Mouse (Mus musculus) forebrain, embryonic 12.5 days (tissue): Measurements from ENCODE around the gene Tmc7. TPM values are rescaled to one million over a fixed set of nuclear protein-coding genes. Genes with fewer than 3 reads are reported as not detected.
A peak's percentile ranks its signal among the peaks of the same experiment; 100 is the strongest.

Experiments used
- ATAC-seq: fragments of 200-750 bp; cut with Nextera tagmentation; 2 replicates; pipeline ENCODE4 v1.8.0; 2017; ENCODE audit warnings: moderate TSS enrichment; ENCODE audit not compliant: low FRiP score
- H3K27ac ChIP-seq: fragments of 300-500 bp; sonication (generic); 2 replicates; pipeline ENCODE4 v1.5.1; 2016; ENCODE audit warnings: mild to moderate bottlenecking
- H3K27me3 ChIP-seq: fragments of 300-500 bp; sonication (generic); 2 replicates; pipeline ENCODE4 v1.6.1; 2016; ENCODE audit warnings: mild to moderate bottlenecking
- H3K36me3 ChIP-seq: fragments of 300-500 bp; sonication (generic); replicated peaks from 2 replicates; pipeline ENCODE4 v1.6.1; 2016; ENCODE audit warnings: mild to moderate bottlenecking
- H3K4me1 ChIP-seq: fragments of 300-500 bp; sonication (generic); 2 replicates; pipeline ENCODE4 v1.6.1; 2016
- H3K4me2 ChIP-seq: fragments of 300-500 bp; sonication (generic); 2 replicates; pipeline ENCODE4 v1.6.1; 2016; ENCODE audit warnings: mild to moderate bottlenecking, moderate library complexity
- H3K4me3 ChIP-seq: fragments of 300-500 bp; sonication (generic); replicated peaks from 2 replicates; pipeline ENCODE4 v1.5.1; 2016; ENCODE audit warnings: mild to moderate bottlenecking
- H3K9ac ChIP-seq: fragments of 300-500 bp; sonication (generic); 2 replicates; pipeline ENCODE4 v1.6.1; 2016; ENCODE audit warnings: mild to moderate bottlenecking
- H3K9me3 ChIP-seq: fragments of 300-500 bp; sonication (generic); 2 replicates; pipeline ENCODE4 v1.6.1; 2016
- WGBS: fragments of 180-500 bp; shearing (Covaris S2); methylation state at CpG from one replicate; pipeline ENCODE4 v1.1.7; 2016; 5-methylcytosine and 5-hydroxymethylcytosine counted together
- polyA plus RNA-seq: library from polyadenylated mRNA; unstranded; fragments of >200 nt; fragmentation: Nextera tagmentation; extraction: Ambion mirVana; gene quantifications from 2 replicates; pipeline ENCODE4 v1.2.1, GENCODE M21; 2016

The Tmc7 gene
- polyA plus RNA-seq = 12.9 and 13.2 TPM in 2 replicates

GRCm38 (mm10) chr7:118584257-118584907, at the start of gene Tmc7:
TSS of gene Tmc7 (minus strand) at chr7:118584736.
- H3K36me3 ChIP-seq = peaks cover 18% of the 10 kb centered on the region
- peak within 1 kb of the TSS; percentile 78 for H3K4me2 ChIP-seq
- peak within 1 kb of the TSS; percentile 73 for H3K4me3 ChIP-seq
- H3K4me1 ChIP-seq = peaks cover 22% of the 10 kb centered on the region
- ATAC-seq = peak; percentile 92
- WGBS = under 1% methylated on average over 50 of the region's 51 CpGs
- H3K27me3 ChIP-seq = no peaks in the 10 kb centered on the region
- H3K9ac ChIP-seq = peak within 1 kb of the TSS; percentile 86
- H3K27ac ChIP-seq = peak within 1 kb of the TSS; percentile 81
- H3K9me3 ChIP-seq = 0 out of 2 replicates have a peak, but pooled peaks cover 3% of the 10 kb centered on the region

GRCm38 (mm10) chr7:118633951-118634350, 49.4 kb upstream of the Tmc7 start:
- no peaks in the 10 kb centered on the region for H3K9me3 ChIP-seq
- WGBS = 88% methylated on average over 7 of the region's 7 CpGs
- H3K36me3 ChIP-seq = no peaks in the 10 kb centered on the region
- no peak overlapping the region for H3K4me3 ChIP-seq
- no peaks in the 10 kb centered on the region for H3K4me1 ChIP-seq
- H3K4me2 ChIP-seq = no peak overlapping the region
- ATAC-seq = no peak
- no peak overlapping the region for H3K9ac ChIP-seq
- H3K27ac ChIP-seq = no peak overlapping the region
- no peaks in the 10 kb centered on the region for H3K27me3 ChIP-seq

GRCm38 (mm10) chr7:118633094-118633493, 48.6 kb upstream of the Tmc7 start:
- 85% methylated on average over 9 of the region's 9 CpGs for WGBS
- Histone ChIP-seq H3K4me2 (no peak overlapping the region), H3K27ac (no peak overlapping the region), H3K9me3 (no peaks in the 10 kb centered on the region), H3K4me1 (no peaks in the 10 kb centered on the region), H3K4me3 (no peak overlapping the region), H3K9ac (no peak overlapping the region), H3K27me3 (no peaks in the 10 kb centered on the region), H3K36me3 (no peaks in the 10 kb centered on the region)
- ATAC-seq = no peak

GRCm38 (mm10) chr7:118627550-118628298, 43.2 kb upstream of the Tmc7 start:
- 81% methylated on average over 13 of the region's 13 CpGs for WGBS
- H3K4me3 ChIP-seq = no peak overlapping the region
- no peaks in the 10 kb centered on the region for H3K9me3 ChIP-seq
- no peak for ATAC-seq
- no peak overlapping the region for H3K27ac ChIP-seq
- H3K36me3 ChIP-seq = no peaks in the 10 kb centered on the region
- no peaks in the 10 kb centered on the region for H3K4me1 ChIP-seq
- no peak overlapping the region for H3K9ac ChIP-seq
- H3K4me2 ChIP-seq = no peak overlapping the region
- H3K27me3 ChIP-seq = no peaks in the 10 kb centered on the region

- H3K4me2 ChIP-seq = no peak overlapping the region
- no peaks in the 10 kb centered on the region for H3K36me3 ChIP-seq
- no peak for ATAC-seq
- no peaks in the 10 kb centered on the region for H3K27me3 ChIP-seq
- H3K9ac ChIP-seq = no peak overlapping the region
- 85% methylated on average over 6 of the region's 6 CpGs for WGBS
- no peaks in the 10 kb centered on the region for H3K4me1 ChIP-seq
- no peak overlapping the region for H3K27ac ChIP-seq
- no peak overlapping the region for H3K4me3 ChIP-seq
- H3K9me3 ChIP-seq = no peaks in the 10 kb centered on the region
These were observed 36.6 kb upstream of the Tmc7 start for GRCm38 (mm10) chr7:118621094-118621493.

DNA sequence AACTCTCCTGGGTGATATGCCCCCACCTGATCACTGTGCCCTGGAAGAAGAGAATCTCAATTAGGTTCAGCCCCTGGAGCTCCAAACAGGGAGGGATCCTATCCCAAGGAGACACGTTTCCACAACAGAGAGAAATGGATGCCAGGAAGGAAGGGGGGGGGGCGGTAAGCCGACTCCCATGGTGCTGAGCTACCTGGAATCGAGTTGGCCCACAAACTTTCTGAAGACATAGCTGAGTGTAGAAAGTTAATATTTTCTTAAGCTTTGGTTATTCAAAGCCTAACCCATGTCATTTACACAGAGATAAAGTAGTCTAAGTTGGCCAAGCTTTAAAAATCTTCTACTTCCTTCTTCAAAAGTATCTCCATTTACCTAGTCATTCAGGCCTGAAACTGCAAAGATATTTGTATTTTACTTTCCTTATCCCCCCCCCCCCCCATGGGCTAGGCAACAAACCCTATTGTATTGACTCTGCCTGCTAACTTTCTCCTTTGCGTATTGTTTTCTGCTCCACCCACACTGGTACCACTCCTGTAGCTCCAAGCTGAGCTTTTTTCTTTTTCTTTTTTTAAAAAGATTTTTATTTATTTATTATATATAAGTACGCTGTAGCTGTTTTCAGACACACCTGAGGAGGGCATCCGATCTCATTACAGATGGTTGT, 35.8 kb upstream of the Tmc7 start:
- Histone ChIP-seq H3K4me1 (no peaks in the 10 kb centered on the region), H3K27me3 (no peaks in the 10 kb centered on the region), H3K9ac (no peak overlapping the region), H3K4me3 (no peak overlapping the region), H3K36me3 (no peaks in the 10 kb centered on the region), H3K27ac (no peak overlapping the region), H3K4me2 (no peak overlapping the region), H3K9me3 (no peaks in the 10 kb centered on the region)
- 93% methylated on average over 7 of the region's 7 CpGs for WGBS
- no peak for ATAC-seq

DNA sequence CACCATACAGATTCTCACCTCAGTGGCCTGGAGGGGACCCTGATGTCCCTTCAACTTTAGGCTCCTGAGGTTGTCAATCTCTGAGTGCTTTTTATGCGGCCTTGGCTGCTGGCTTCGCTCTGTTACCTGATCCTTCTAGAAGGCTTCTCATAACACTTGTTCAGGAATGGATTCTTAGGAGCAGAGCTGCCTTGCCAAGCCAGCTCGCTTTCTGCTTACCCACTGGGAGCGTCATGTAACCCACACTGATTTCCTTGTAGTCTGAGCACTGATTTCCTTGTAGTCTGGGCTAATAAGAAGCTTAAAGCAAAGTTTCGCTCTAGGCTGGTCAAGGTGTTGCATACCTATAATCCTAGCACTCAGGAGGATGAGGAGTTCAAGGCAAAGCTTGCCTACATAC, 33.6 kb upstream of the Tmc7 start:
- Histone ChIP-seq H3K9ac (no peak overlapping the region), H3K36me3 (no peaks in the 10 kb centered on the region), H3K4me2 (no peak overlapping the region), H3K9me3 (no peaks in the 10 kb centered on the region), H3K27ac (no peak overlapping the region), H3K27me3 (no peaks in the 10 kb centered on the region), H3K4me1 (no peaks in the 10 kb centered on the region), H3K4me3 (no peak overlapping the region)
- ATAC-seq = no peak
- 85% methylated on average over 5 of the region's 5 CpGs for WGBS

- no peaks in the 10 kb centered on the region for H3K36me3 ChIP-seq
- no peak overlapping the region for H3K27ac ChIP-seq
- WGBS = 43% methylated on average over 13 of the region's 13 CpGs
- no peak overlapping the region for H3K9ac ChIP-seq
- H3K4me3 ChIP-seq = no peak overlapping the region
- peaks cover 9% of the 10 kb centered on the region; the same call in 1 of the 2 replicates for H3K4me1 ChIP-seq
- H3K9me3 ChIP-seq = no peaks in the 10 kb centered on the region
- ATAC-seq = no peak
- no peak overlapping the region for H3K4me2 ChIP-seq
- H3K27me3 ChIP-seq = no peaks in the 10 kb centered on the region
These were observed 29.5 kb upstream of the Tmc7 start for GRCm38 (mm10) chr7:118614076-118614475.

GRCm38 (mm10) chr7:118611933-118612332, 27.4 kb upstream of the Tmc7 start:
- no peak overlapping the region for H3K4me2 ChIP-seq
- no peak overlapping the region for H3K4me3 ChIP-seq
- no peaks in the 10 kb centered on the region for H3K27me3 ChIP-seq
- H3K4me1 ChIP-seq = peaks cover 9% of the 10 kb centered on the region; the same call in 1 of the 2 replicates
- ATAC-seq = no peak
- H3K36me3 ChIP-seq = no peaks in the 10 kb centered on the region
- WGBS = 60% methylated on average over 8 of the region's 8 CpGs
- no peak overlapping the region for H3K9ac ChIP-seq
- H3K27ac ChIP-seq = no peak overlapping the region
- H3K9me3 ChIP-seq = no peaks in the 10 kb centered on the region

DNA sequence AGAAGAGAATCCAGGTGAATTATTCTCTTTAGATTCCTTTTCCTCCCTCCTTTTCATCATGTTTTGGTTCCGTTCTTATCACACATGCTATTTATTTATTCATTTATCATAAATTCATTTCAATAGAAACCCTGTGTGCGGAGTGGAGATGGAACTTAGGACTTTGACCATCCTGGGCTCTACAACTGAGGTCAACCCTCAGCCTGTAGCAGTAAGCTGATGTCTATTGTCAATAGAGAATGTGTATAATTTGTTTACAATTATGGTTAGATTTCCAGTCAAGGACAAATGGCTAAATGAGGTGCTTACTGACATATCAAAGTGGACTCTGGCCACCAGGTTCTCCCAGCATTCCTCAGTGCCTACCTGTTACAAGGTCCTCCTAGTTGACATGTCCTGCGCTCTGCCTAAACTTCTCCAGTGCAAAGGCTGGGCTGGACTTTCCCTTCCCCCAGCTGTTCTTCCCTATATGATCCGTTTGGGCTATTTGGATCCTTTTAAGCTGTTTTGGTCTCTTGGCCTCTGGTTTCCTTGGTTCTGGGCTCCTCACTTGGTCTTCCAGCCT, 26.7 kb upstream of the Tmc7 start:
- WGBS = 92% methylated on average over 4 of the region's 4 CpGs
- H3K27me3 ChIP-seq = no peaks in the 10 kb centered on the region

GRCm38 (mm10) chr7:118610721-118611120, 26.2 kb upstream of the Tmc7 start:
- peaks cover 9% of the 10 kb centered on the region; the same call in 1 of the 2 replicates for H3K4me1 ChIP-seq
- WGBS = 88% methylated on average over 13 of the region's 13 CpGs

More for the DNA sequence above, 26.7 kb upstream of the Tmc7 start:
- Histone ChIP-seq H3K9me3 (peaks cover 4% of the 10 kb centered on the region; the same call in 1 of the 2 replicates), H3K36me3 (no peaks in the 10 kb centered on the region), H3K27ac (peak overlapping the region; percentile 25; the same call in 1 of the 2 replicates), H3K4me1 (peaks cover 9% of the 10 kb centered on the region; the same call in 1 of the 2 replicates), H3K4me3 (no peak overlapping the region), H3K4me2 (no peak overlapping the region), H3K9ac (no peak overlapping the region)
- ATAC-seq = no peak

DNA sequence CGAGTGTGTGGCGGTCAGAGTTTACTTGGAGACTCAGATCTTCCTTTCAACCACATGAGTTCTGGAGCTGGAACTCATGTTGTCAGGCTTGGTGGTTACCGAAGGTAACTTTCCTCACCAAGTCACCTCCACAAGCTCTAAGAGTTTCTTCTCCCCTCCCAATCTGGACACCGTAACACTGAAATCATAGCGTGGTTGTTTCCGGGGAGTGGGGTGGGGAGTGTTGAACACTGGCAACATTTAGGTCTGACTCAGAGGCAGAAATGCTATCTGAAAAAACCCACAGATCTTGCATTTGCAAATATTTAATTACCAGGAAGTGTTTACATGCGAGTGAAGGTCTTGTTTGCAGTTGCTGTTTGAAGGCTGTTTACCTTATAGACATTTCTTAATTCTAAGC, 25.3 kb upstream of the Tmc7 start:
- Histone ChIP-seq H3K36me3 (no peaks in the 10 kb centered on the region), H3K27ac (no peak overlapping the region)

More at GRCm38 (mm10) chr7:118610721-118611120, 26.2 kb upstream of the Tmc7 start:
- H3K9ac ChIP-seq = no peak overlapping the region
- no peaks in the 10 kb centered on the region for H3K36me3 ChIP-seq
- H3K9me3 ChIP-seq = peaks cover 7% of the 10 kb centered on the region; the same call in 1 of the 2 replicates
- no peak overlapping the region for H3K4me2 ChIP-seq
- H3K27ac ChIP-seq = no peak overlapping the region
- no peak overlapping the region for H3K4me3 ChIP-seq
- no peak for ATAC-seq
- H3K27me3 ChIP-seq = no peaks in the 10 kb centered on the region

More for the DNA sequence above, 25.3 kb upstream of the Tmc7 start:
- ATAC-seq = no peak
- Histone ChIP-seq H3K4me2 (no peak overlapping the region), H3K4me3 (no peak overlapping the region), H3K27me3 (no peaks in the 10 kb centered on the region), H3K4me1 (peaks cover 9% of the 10 kb centered on the region; the same call in 1 of the 2 replicates), H3K9me3 (peaks cover 7% of the 10 kb centered on the region; the same call in 1 of the 2 replicates), H3K9ac (no peak overlapping the region)
- WGBS = 92% methylated on average over 7 of the region's 7 CpGs
